Mouse (Mus musculus) adrenal gland, adult (tissue): ENCODE measurements around the gene Ltc4s.

Experiments used
- DNase-seq, 2 experiments: peaks; one replicate each; pipeline ENCODE4 v3.0.0; 2022 to 2023; ENCODE audit warnings: low spot score in 1 of 2; ENCODE audit not compliant: inconsistent age in 2 of 2

The Ltc4s gene

GRCm38 (mm10) chr11:50224671-50225530, 13.5 kb downstream of the Ltc4s start:
- DNase-seq, result peak; percentile 93 to 97

DNA sequence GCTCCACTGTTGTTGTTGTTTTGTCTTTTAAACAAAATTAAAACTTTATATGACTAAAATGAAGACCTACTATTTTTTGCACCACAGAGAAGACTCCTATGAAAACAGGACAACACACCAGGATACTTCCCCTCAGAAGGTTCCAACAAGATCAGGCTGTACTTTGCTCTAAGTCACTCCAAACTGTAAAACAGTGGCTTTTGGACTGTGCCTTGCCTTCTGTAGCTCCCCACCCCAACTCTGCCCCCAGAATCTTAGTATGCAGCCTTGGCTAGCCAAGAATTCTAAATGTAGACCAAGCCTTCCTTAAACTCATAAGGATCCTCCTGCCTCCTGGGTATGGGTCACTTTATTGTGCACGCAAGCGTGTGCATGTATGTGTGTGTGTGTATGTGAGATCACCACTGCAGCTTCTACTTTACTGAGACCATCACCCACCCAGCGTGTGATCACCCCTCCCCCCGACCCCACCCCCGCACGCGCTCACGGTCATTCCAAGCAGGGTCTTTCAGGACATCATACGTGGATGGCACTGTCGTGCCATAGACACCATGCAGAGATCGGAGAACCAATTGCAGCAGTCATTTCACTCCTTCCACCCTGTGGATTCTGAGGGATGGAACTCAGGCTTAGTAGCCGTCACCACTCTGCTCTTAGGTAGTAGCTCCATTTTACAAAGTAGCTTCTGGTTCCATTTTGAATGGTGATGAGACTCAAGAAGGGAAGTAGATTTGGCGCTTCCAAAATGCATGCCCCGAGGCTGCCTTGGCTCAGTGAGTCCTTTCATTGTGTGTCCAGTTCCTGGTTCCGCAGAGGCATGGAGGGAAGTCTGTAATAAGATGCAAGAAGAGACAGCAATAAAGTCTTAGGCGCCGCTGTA, 14.4 kb downstream of the Ltc4s start:
- DNase-seq, result no peak

GRCm38 (mm10) chr11:50222559-50223276, 15.7 kb downstream of the Ltc4s start:
- DNase-seq, result peak in 1 of 2 experiments; percentile 73

DNA sequence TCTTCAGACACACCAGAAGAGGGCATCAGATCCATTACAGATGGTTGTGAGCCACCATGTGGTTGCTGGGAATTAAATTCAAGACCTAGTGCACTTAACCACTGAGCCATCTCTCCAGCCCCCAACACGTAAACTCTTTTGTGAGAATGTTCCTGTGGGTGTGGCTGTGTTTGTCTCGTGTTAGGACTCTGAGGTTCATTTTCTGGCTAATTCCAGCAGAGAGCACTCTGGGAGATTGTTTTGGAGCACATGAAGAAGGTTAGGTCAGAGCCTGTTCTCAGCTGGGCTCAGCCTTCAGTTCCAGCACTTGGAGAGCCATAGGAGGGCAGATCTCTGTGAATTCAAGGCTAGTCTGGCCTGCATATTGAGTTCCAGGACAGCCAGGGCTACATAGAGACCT, 18.6 kb downstream of the Ltc4s start:
- DNase-seq, result no peak

DNA sequence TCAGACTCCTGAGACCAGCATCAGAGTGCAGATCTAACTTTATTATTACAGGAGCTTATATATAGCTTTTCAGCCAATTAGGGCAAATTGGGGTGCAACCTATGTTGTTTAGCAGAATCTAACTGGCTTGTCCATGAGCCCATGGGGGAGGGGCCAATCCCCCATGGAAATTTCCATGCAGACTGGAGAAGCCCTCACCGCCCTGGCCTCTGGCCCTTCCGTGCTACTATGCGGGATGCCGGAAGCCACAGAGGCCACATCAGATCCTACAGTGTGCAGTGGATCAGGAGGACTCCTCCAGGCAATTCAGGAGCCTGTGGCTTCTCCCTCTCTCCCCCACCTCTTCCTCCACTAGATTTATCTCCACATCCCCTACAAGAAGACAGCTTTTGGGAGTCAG, 20.6 kb downstream of the Ltc4s start:
- DNase-seq, result peak in 1 of 2 experiments; percentile 85

GRCm38 (mm10) chr11:50216724-50217366, 21.6 kb downstream of the Ltc4s start:
- peak in 1 of 2 experiments; percentile 90 for DNase-seq

DNA sequence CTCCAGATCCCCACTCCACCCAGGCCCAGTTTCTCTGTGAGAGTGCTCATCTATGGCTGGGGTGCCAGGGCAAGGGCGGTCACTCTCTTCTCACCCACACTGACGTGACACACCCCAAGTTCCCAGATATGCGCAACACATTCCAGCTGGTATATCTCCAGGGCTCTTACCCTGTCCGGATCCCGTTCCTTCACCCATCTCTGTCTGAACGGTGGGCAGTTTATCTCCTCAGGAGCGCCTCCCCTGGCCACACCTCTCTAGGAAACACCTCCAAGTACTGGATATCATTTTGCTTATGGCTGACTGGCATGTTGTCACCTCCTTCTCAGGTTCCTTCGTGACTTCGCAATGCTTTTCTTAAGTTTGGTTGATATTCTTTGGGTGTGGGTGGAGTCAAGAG, 22.8 kb downstream of the Ltc4s start:
- no peak for DNase-seq

GRCm38 (mm10) chr11:50214631-50215030, 23.8 kb downstream of the Ltc4s start:
- DNase-seq, result no peak

DNA sequence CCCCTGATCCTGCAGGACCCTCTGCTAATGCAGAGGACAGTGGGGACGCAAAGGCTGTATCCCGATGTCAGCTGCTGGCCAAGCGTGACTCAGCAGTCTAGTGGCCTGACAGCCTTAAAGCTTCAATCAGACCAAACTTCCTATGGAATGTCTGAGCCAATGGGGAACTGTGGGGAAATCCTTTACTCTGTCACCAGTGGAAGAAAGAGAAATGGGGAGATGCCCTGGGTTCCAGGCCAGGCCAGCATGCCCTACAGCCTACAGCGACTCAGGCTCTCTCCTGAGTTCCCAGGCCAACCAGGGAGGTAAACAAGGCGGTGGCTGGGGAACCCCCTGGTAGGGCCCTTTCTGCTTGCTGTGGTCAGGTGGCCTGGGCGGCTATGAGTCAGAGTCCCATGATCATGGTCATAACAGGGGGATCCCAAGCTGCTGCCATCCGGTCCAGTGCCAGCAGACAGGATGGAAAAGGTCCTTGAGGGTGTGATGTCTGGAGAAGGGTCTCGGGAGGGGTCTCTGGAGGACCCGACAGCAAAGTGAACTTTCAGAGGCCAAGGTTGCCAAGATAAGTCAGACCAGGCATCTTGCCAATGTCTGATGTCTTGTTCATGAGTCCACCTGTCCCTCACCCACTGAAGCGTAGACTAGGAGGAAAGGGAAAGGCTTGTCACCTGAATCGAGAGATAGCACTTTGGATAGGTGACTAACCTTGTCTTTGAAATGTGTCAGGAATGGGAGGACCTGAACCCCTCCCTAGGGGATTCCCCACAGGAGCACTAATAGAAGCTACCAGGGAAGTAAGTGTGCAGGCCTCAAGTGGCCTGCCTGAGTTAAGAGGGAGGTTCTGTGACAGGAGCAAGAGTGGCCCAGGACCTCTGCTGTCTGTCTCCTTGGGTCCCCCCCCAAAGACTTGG, 25.3 kb downstream of the Ltc4s start:
- peak; percentile 96 to 99 for DNase-seq

DNA sequence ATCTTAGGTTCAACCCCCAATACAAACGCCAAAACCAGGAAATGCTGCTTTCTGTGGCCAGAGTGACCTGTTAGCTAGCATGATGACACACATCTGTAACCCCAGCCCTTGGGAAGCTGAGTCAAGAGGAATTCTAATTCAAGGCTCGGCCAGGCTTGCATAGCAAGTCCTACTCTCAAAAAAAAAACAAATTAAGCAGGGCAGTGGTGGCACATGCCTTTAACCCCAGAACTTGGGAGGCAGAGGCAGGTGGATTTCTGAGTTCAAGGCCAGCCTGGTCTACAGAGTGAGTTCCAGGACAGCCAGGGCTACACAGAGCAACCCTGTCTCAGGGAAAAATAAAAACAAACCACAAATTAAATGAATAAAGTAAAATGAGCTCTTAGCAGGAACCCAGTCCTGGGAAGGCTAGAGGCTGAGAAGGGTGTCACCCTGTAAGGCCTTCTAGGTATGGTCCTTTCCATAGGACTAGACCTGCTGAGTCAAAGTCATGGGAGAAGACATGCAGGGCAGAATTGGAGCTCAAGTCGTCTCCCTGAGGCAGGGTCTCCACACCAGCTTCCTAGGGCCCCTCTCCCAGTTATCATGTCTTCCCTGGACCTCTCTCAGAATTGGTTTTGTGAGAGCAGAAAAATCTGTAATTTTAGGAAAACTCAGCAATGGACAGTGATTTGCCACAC, 26.2 kb downstream of the Ltc4s start:
- DNase-seq, result peak in 1 of 2 experiments; percentile 81

GRCm38 (mm10) chr11:50211322-50212059, 26.9 kb downstream of the Ltc4s start:
- peak in 1 of 2 experiments; percentile 73 for DNase-seq

GRCm38 (mm10) chr11:50210505-50211151, 27.8 kb downstream of the Ltc4s start, which contains the start of the genes Sqstm1 and Mgat4b:
TSS of gene Sqstm1 (minus strand) at chr11:50210827.
TSS of gene Mgat4b (plus strand) at chr11:50210890.
- peak; percentile 90 to 97 for DNase-seq

DNA sequence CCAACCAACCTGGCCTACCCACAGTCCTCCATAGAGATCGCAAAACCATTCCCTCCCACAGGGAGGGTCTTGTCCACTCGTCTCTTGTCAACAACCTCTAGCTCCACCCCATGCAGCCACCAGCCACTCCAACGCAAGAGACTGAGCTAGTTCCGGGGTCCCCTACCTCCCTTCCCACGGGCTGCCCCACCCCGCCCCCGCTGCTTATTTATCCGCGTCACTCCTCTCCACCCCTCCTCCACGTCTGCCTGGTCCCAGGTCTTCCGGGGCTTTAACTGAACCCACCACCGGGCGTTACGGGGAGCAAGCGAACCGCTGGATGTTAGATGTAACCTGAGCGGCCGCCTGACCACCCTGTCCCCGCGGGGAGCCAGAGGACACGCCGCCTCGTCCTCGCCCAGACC, 28.3 kb downstream of the Ltc4s start:
- peak; percentile 92 to 96 for DNase-seq

DNA sequence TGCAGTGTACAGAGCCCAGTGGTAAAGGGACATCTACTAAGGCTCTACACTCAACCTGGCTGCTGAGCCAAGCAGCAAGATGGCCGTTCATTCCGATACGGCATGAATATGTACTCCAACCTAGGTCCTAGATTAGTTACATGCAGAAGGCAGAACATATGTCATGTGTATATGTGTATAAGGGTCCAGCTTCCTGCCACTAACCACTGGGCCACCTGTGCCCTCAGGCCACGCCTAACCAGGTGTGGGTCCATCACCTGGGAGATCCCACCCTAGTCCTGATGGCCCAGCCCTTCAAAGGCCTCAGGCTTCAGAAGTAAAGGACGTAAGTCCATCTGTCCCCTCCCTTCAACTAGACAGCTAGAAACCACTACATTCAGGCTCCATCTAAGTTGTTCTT, 30.4 kb downstream of the Ltc4s start:
- no peak for DNase-seq

- DNase-seq, result peak in 1 of 2 experiments; percentile 25
These were observed 31.1 kb downstream of the Ltc4s start for GRCm38 (mm10) chr11:50207344-50207743.

- DNase-seq, result peak in 1 of 2 experiments; percentile 54
These were observed 32.4 kb downstream of the Ltc4s start for GRCm38 (mm10) chr11:50206037-50206436.

DNA sequence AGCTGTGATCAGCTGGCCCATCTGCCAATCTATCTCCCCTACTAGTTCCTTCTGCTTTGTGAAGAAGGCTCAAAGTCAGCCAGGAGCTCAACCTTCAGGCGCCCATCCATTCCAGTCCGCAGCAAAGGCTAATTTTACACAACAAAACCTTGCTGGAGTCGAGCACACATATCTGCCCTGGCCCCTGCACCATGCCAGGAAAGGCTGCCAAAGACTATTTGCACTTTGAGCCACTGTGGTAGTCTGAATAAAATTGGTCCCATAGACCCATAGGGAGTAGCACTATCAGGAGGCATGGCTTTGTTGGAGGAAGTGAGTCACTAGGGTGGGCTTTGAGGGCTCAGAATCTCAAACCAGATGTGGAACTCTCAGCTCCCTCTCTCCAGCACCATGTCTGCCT, 33.0 kb downstream of the Ltc4s start:
- no peak for DNase-seq
